Mouse (Mus musculus) heart, adult 11 months (tissue): ENCODE data around the gene Adamts15.

Experiments
- DNase-seq: peaks from one replicate; pipeline ENCODE4 v3.0.0; 2022

Adamts15 gene

DNA sequence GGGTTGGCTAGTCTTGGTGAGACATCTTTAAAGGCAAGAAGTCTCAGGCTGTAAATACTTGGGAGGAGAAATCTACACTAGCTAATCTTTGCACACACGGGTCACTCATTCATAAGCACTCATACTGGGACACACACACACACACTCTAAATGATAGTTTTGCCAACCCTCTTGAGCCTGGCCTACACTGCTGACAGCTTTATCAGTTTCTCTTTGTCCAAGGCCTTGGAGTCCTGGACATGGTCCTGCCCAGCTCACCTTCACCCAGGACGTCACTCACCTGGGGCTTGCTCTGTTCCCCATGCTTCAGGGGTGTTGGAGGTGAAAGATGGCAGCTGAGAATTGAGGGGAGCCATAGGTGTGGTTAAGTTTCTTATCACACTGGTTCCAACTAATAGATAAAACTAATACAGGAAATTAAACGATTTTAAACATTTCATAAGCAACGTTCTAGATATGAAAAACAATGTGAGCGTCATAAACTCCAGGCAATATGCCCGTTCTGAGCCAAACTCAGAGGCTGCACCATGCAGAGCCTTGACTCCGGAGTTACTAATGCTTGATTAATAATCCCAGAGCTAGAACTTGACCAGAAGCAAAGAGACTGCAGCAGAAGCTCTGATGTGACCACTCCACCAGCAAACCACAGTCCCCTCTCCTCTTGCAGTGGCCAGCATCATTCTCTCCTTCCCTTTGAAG is 42.9 kb downstream of the Adamts15 start:
- DNase-seq = peak; percentile 95

DNA sequence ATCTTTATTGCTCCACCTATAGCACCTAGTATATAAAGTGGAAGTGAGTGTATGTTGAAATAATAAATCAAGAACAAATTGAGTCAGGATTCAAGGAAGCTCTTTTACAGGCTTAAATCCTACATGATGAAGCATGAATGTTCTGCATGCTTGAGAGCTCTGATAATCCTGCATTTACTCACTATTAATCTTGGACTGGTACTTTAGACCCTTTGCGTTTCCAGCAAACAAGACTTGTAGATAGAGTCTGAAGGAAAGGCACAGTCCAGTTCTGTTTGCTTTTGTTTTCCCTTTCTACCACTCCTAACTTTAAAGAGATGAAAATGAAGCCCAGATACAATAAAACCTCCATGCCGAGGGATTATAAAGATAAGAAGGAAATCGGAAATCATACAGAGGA is 45.7 kb downstream of the Adamts15 start:
- DNase-seq = no peak

DNA sequence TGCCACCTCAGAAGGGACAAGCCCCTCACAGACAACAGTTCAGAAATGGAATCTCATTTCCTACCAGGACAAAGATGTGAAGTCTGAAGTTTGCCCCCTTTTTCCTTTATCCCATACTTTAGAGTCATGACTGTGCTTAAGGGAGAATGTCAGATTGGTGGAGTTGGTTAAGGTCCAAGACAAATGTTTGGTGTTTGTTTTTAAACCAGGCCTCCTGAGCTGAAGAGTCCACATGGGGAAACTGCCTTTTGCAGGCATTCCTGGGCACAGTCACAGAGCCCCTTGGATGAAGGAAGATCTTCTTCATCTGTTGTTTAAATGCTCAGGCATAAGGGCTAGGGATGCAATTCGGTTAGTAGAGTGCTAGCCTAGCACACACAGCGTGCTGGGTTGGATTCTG is 66.4 kb downstream of the Adamts15 start:
- DNase-seq = peak; percentile 30

DNA sequence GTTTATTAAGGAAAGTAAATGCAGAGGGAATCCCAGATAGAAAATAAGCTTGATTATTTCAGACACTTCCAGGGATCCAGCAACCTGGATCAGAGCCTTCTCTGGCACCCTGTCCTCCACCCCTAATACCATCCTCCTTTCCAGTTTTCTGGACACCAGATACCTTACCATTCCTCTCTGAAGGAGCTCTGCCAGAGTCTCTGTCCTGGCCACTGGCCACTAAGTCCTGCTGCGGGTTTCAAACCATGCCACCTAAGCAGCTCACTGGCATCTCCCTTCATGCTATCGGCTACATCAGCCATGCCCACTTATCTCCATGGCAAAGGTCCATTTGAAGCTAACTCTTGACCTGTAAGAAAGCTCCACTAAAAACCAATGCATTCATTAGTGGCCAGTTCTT is 70.4 kb downstream of the Adamts15 start:
- peak; percentile 71 for DNase-seq

DNA sequence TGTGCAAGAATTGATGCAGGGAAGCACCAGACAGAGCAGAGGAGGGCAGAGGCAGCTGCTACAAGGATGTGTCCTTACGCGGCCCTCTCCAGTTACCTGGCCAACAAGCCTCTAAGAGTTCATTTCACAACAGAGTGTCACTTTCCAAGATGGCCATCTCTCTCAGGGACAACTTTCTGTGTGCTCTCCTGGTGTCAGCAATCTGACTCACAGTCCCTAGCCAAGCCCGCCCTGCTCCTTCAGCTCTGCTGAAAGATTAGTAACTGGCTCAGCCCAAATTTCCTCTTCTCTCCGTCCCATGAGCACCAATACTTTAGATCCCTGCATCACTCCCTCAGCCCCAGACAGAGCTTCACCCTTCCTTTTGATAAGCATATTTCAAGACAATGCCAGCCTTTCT is 72.3 kb downstream of the Adamts15 start:
- peak; percentile 88 for DNase-seq

DNA sequence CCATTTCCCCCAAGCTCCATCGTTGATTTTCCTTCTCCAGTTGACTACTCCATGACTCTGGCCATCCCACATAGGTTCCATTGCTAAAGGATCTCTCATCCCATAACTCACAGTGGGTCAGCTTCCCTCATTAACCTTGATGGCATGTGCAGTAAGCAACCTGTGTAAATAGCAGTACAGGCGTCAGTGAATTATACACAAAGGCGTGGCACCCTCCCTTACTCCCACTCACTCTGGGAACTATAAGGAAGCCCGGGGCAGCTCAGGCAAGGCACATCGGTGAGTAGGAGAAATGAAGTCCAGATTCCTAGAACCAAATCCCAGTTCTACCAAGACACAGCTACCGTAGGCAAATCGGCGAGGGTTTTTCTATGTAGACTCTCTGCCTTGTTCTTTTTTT is 72.8 kb downstream of the Adamts15 start:
- peak; percentile 84 for DNase-seq
